Mouse (Mus musculus): ENCODE results near the gene Mia3. TPM values are rescaled to one million over a fixed set of nuclear protein-coding genes. Genes with fewer than 3 reads are reported as not detected.
A peak's percentile ranks its signal among the peaks of the same experiment; 100 is the strongest.
"Not testable (repeated sequence)": the region's sequence is repeated elsewhere in the genome, so short reads cannot be mapped to it uniquely, and the experiment has no call there.

Mia3 gene
- polyA plus RNA-seq, 1 experiment from 2014 or later, result 112 TPM

- no peaks in the 10 kb centered on the region for H3K27me3 ChIP-seq (ENCODE audit: control insufficient read depth, insufficient read depth, low read length)
- no peaks in the 10 kb centered on the region for H3K9me3 ChIP-seq (ENCODE audit: control insufficient read depth, low read length)
- no peak overlapping the region for H3K4me3 ChIP-seq (ENCODE audit: low read depth, low read length)
- no peak overlapping the region for H3K27ac ChIP-seq (ENCODE audit: low read depth, low read length)
- H3K4me2 ChIP-seq (ENCODE audit: low read depth, low read length), result no peak overlapping the region
- ATAC-seq (ENCODE audit: low read depth), result no peak
- no peak overlapping the region for H3K9ac ChIP-seq (replicated peaks; ENCODE audit: low read depth, low read length)
- WGBS, result 94% methylated on average over 3 of the region's 3 CpGs
- no peaks in the 10 kb centered on the region for H3K4me1 ChIP-seq (ENCODE audit: control insufficient read depth, insufficient read depth, low read length)
- H3K36me3 ChIP-seq (ENCODE audit: control insufficient read depth, insufficient read depth, low read length), result peaks cover 40% of the 10 kb centered on the region
Observed at GRCm38 (mm10) chr1:183358901-183359300, 10.5 kb downstream of the Mia3 start.

DNA sequence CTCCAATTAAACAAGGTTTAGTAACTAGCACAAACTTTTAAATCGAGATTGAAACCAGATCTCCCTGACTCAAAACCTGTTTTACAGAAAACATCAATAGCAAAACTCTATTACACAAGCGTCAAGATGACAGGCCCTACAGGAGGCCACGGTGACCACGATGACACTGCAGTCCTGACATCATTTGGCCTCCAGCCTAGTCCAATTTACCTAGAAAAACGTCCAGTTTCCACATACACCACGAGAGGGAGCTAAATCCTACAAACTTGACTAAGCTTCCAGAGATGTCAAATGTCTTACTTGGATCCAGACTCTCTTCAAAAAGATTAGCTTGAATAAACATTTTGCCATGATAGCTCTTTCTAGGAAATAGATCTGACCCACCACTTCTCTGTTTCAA lies 19.5 kb downstream of the Mia3 start:
- H3K4me2 ChIP-seq (ENCODE audit: low read depth, low read length), result no peak overlapping the region
- peaks cover 34% of the 10 kb centered on the region for H3K36me3 ChIP-seq (ENCODE audit: control insufficient read depth, insufficient read depth, low read length)
- H3K4me3 ChIP-seq (ENCODE audit: low read depth, low read length), result no peak overlapping the region
- no peak overlapping the region for H3K9ac ChIP-seq (replicated peaks; ENCODE audit: low read depth, low read length)
- no peak for ATAC-seq (ENCODE audit: low read depth)
- no peaks in the 10 kb centered on the region for H3K27me3 ChIP-seq (ENCODE audit: control insufficient read depth, insufficient read depth, low read length)
- H3K4me1 ChIP-seq (ENCODE audit: control insufficient read depth, insufficient read depth, low read length), result peaks cover 14% of the 10 kb centered on the region
- no peaks in the 10 kb centered on the region for H3K9me3 ChIP-seq (ENCODE audit: control insufficient read depth, low read length)
- H3K27ac ChIP-seq (ENCODE audit: low read depth, low read length), result no peak overlapping the region
- 30% methylated on average over 6 of the region's 6 CpGs for WGBS

- Histone ChIP-seq H3K4me3 (ENCODE audit: low read depth, low read length) (peak overlapping the region; percentile 98), H3K4me2 (ENCODE audit: low read depth, low read length) (peak overlapping the region; percentile 81), H3K9me3 (ENCODE audit: control insufficient read depth, low read length) (no peaks in the 10 kb centered on the region), H3K36me3 (ENCODE audit: control insufficient read depth, insufficient read depth, low read length) (peaks cover 14% of the 10 kb centered on the region), H3K27me3 (ENCODE audit: control insufficient read depth, insufficient read depth, low read length) (no peaks in the 10 kb centered on the region), H3K4me1 (ENCODE audit: control insufficient read depth, insufficient read depth, low read length) (peaks cover 14% of the 10 kb centered on the region), H3K27ac (ENCODE audit: low read depth, low read length) (peak overlapping the region; percentile 82), H3K9ac (replicated peaks; ENCODE audit: low read depth, low read length) (peak overlapping the region; percentile 95)
- 13% methylated on average over 10 of the region's 10 CpGs for WGBS
- peak; percentile 29; the same call in 1 of the 2 replicates for ATAC-seq (ENCODE audit: low read depth)
Observed at GRCm38 (mm10) chr1:183345817-183346195, 23.5 kb downstream of the Mia3 start.

DNA sequence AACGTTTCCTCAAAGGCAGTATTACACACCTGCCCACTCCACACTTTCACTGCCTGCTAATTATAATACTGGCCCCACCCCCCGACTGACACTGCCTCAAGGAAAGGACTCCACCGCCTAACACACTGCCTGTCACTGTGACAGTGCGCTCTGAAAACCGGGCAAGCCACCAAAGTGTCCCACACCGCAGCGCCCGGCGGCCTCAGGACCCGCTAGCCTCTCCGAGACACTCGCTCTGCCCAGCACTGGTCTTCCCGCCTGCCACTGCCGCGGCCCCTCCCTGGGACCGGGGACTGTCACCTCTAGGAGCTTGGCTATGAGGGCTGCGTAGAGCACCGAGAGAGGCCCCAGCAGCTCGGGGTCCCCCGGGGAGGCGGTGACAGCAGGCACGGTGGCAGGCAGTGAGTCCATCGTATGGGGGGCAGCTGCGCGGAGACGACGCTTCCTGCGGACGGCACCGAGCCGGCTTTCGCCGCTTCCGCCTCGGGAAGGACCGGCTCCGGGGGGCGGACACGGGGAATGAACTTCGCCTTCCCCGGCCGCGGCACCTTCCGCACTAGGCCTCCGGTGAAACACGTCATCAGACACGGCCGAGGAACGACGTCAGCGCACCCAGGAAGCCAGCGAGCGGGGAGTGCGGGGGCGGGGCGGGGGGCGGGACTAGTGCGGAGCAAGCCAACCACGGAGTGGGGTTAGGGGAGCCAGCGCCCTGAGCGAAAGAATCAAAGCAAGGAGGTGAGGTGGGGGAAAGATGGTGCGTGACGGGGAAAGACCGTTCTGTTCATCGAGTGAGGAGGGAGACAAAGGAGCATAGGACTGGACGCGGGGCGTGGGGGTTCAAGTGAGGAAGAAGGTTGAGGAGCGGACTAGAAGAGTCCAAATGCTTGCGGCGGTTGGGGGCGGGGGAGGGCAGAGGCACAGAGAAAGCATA lies 24.2 kb downstream of the Mia3 start:
- peak overlapping the region; percentile 81 for H3K4me2 ChIP-seq (ENCODE audit: low read depth, low read length)
- peak; percentile 99 for ATAC-seq (ENCODE audit: low read depth)
- no peaks in the 10 kb centered on the region for H3K9me3 ChIP-seq (ENCODE audit: control insufficient read depth, low read length)
- H3K4me3 ChIP-seq (ENCODE audit: low read depth, low read length), result peak overlapping the region; percentile 98
- no peaks in the 10 kb centered on the region for H3K27me3 ChIP-seq (ENCODE audit: control insufficient read depth, insufficient read depth, low read length)
- H3K27ac ChIP-seq (ENCODE audit: low read depth, low read length), result peak overlapping the region; percentile 82
- H3K9ac ChIP-seq (replicated peaks; ENCODE audit: low read depth, low read length), result peak overlapping the region; percentile 95
- under 1% methylated on average over 70 of the region's 72 CpGs for WGBS
- H3K4me1 ChIP-seq (ENCODE audit: control insufficient read depth, insufficient read depth, low read length), result peaks cover 14% of the 10 kb centered on the region
- H3K36me3 ChIP-seq (ENCODE audit: control insufficient read depth, insufficient read depth, low read length), result peaks cover 14% of the 10 kb centered on the region

DNA sequence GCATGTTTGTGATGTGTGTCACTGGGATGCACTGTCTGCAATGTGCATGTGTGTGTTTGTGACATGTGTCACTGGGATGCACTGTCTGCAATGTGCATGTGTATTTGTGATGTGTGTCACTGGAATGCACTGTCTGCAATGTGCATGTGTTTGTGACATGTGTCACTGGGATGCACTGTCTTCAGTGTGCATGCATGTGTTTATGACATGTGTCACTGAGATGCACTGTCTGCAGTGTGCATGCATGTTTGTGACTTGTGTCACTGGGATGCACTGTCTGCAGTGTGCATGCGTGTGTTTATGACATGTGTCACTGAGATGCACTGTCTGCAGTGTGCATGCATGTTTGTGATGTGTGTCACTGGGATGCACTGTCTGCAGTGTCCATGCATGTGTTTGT lies 26.5 kb downstream of the Mia3 start:
- WGBS, result 96% methylated on average over 1 of the region's 1 CpGs

GRCm38 (mm10) chr1:183327171-183327570 lies 42.2 kb downstream of the Mia3 start:
- Histone ChIP-seq H3K4me1 (ENCODE audit: control insufficient read depth, insufficient read depth, low read length) (no peaks in the 10 kb centered on the region), H3K27ac (ENCODE audit: low read depth, low read length) (no peak overlapping the region), H3K4me2 (ENCODE audit: low read depth, low read length) (no peak overlapping the region), H3K9me3 (ENCODE audit: control insufficient read depth, low read length) (no peaks in the 10 kb centered on the region), H3K27me3 (ENCODE audit: control insufficient read depth, insufficient read depth, low read length) (no peaks in the 10 kb centered on the region), H3K36me3 (ENCODE audit: control insufficient read depth, insufficient read depth, low read length) (peaks cover 67% of the 10 kb centered on the region), H3K9ac (replicated peaks; ENCODE audit: low read depth, low read length) (no peak overlapping the region), H3K4me3 (ENCODE audit: low read depth, low read length) (no peak overlapping the region)
- ATAC-seq (ENCODE audit: low read depth), result no peak
- WGBS, result 95% methylated on average over 8 of the region's 8 CpGs

More for the DNA sequence above, 26.5 kb downstream of the Mia3 start:
- H3K27ac ChIP-seq (ENCODE audit: low read depth, low read length); H3K9ac ChIP-seq (replicated peaks; ENCODE audit: low read depth, low read length); H3K4me3 ChIP-seq (ENCODE audit: low read depth, low read length); H3K4me2 ChIP-seq (ENCODE audit: low read depth, low read length); ATAC-seq (ENCODE audit: low read depth); H3K27me3 ChIP-seq (ENCODE audit: control insufficient read depth, insufficient read depth, low read length); H3K9me3 ChIP-seq (ENCODE audit: control insufficient read depth, low read length): not testable (repeated sequence)
- Histone ChIP-seq H3K36me3 (ENCODE audit: control insufficient read depth, insufficient read depth, low read length) (peaks cover 23% of the 10 kb centered on the region), H3K4me1 (ENCODE audit: control insufficient read depth, insufficient read depth, low read length) (peaks cover 14% of the 10 kb centered on the region)

GRCm38 (mm10) chr1:183324433-183324832 lies 44.9 kb downstream of the Mia3 start:
- peaks cover 58% of the 10 kb centered on the region for H3K36me3 ChIP-seq (ENCODE audit: control insufficient read depth, insufficient read depth, low read length)
- no peaks in the 10 kb centered on the region for H3K27me3 ChIP-seq (ENCODE audit: control insufficient read depth, insufficient read depth, low read length)
- H3K9me3 ChIP-seq (ENCODE audit: control insufficient read depth, low read length), result no peaks in the 10 kb centered on the region
- H3K9ac ChIP-seq (replicated peaks; ENCODE audit: low read depth, low read length), result no peak overlapping the region
- H3K4me2 ChIP-seq (ENCODE audit: low read depth, low read length), result no peak overlapping the region
- 96% methylated on average over 6 of the region's 6 CpGs for WGBS
- ATAC-seq (ENCODE audit: low read depth), result no peak
- H3K4me1 ChIP-seq (ENCODE audit: control insufficient read depth, insufficient read depth, low read length), result no peaks in the 10 kb centered on the region
- H3K27ac ChIP-seq (ENCODE audit: low read depth, low read length), result no peak overlapping the region
- no peak overlapping the region for H3K4me3 ChIP-seq (ENCODE audit: low read depth, low read length)

- no peak overlapping the region for H3K9ac ChIP-seq (replicated peaks; ENCODE audit: low read depth, low read length)
- H3K9me3 ChIP-seq (ENCODE audit: control insufficient read depth, low read length), result no peaks in the 10 kb centered on the region
- WGBS, result 91% methylated on average over 2 of the region's 2 CpGs
- H3K4me2 ChIP-seq (ENCODE audit: low read depth, low read length), result no peak overlapping the region
- no peak overlapping the region for H3K4me3 ChIP-seq (ENCODE audit: low read depth, low read length)
- ATAC-seq (ENCODE audit: low read depth), result no peak
- no peaks in the 10 kb centered on the region for H3K27me3 ChIP-seq (ENCODE audit: control insufficient read depth, insufficient read depth, low read length)
- peaks cover 55% of the 10 kb centered on the region for H3K36me3 ChIP-seq (ENCODE audit: control insufficient read depth, insufficient read depth, low read length)
- H3K4me1 ChIP-seq (ENCODE audit: control insufficient read depth, insufficient read depth, low read length), result no peaks in the 10 kb centered on the region
- no peak overlapping the region for H3K27ac ChIP-seq (ENCODE audit: low read depth, low read length)
Observed at GRCm38 (mm10) chr1:183323923-183324322, 45.4 kb downstream of the Mia3 start.

GRCm38 (mm10) chr1:183322496-183322895 lies 46.9 kb downstream of the Mia3 start:
- H3K36me3 ChIP-seq (ENCODE audit: control insufficient read depth, insufficient read depth, low read length), result peaks cover 51% of the 10 kb centered on the region
- H3K9ac ChIP-seq (replicated peaks; ENCODE audit: low read depth, low read length); H3K27ac ChIP-seq (ENCODE audit: low read depth, low read length); H3K4me1 ChIP-seq (ENCODE audit: control insufficient read depth, insufficient read depth, low read length); H3K9me3 ChIP-seq (ENCODE audit: control insufficient read depth, low read length); H3K27me3 ChIP-seq (ENCODE audit: control insufficient read depth, insufficient read depth, low read length); H3K4me2 ChIP-seq (ENCODE audit: low read depth, low read length); H3K4me3 ChIP-seq (ENCODE audit: low read depth, low read length); ATAC-seq (ENCODE audit: low read depth): not testable (repeated sequence)
- 93% methylated on average over 5 of the region's 5 CpGs for WGBS

Data from neural tube, embryonic 14.5 days (tissue).